Mouse (Mus musculus) bone marrow macrophage, adult 2 months (primary cell): ENCODE results near the gene Fkbp8.

Source experiments
- CTCF ChIP-seq: IDR thresholded peaks from 2 replicates; pipeline ENCODE4 v1.5.1; 2012; ENCODE audit warnings: low read depth, mild to moderate bottlenecking, low read length, moderate library complexity
- POLR2A ChIP-seq: IDR thresholded peaks from 2 replicates; pipeline ENCODE4 v1.6.1; 2012; ENCODE audit warnings: mild to moderate bottlenecking, low read depth, low read length, borderline replicate concordance

DNA sequence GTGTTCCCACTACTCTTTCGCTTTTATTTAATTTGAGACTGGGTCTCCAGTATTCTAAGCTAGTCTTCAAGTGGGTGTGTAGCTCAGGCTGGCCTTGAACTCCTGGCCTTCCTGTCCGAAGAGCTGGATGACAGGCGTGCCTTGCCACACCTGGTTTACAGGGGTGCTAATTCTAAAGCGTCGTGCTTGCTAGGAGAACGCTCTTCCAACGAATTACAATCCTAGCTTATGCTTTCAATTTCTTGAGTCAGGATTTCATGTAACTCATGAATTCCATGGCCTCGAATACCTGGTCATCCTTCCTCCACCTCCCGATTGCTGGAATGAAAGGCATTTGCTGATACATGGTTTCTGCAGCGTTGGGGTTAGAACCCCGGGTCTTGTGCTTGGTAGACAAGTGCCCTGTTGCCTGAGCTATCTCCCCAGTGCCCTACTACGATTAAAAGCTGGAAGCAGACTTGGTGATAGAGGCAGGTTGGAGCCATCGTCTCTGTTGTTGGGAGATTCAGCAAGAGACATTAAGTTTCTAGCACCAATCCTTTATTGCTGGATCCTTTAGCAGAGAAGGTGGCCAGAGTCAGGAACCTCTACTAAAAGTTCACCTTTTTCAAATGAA is 766 bp downstream of the Fkbp8 start:
- TF ChIP-seq POLR2A (no peak), CTCF (no peak)
